Mouse (Mus musculus) lung, adult 2 months (tissue): ENCODE measurements around the gene Slc7a5.

Experiments used
- CTCF ChIP-seq: fragments of 200-500 bp; IDR thresholded peaks from 2 replicates; pipeline ENCODE4 v1.5.1; 2011; ENCODE audit warnings: mild to moderate bottlenecking, low read length, control low read depth; ENCODE audit not compliant: insufficient read depth
- POLR2A ChIP-seq: fragments of 200-500 bp; IDR thresholded peaks from 2 replicates; pipeline ENCODE4 v1.6.1; 2011; ENCODE audit warnings: low read depth, mild to moderate bottlenecking, control low read depth, low read length, borderline replicate concordance; ENCODE audit errors: extremely low read depth

GRCm38 (mm10) chr8:121880818-121881217 is 26.7 kb downstream of the Slc7a5 start:
- TF ChIP-seq CTCF (no peak), POLR2A (no peak)
